Mouse (Mus musculus) neutrophil, adult 5-6 weeks (primary cell): ENCODE results near the gene Iqcc. TPM values are rescaled to one million over a fixed set of nuclear protein-coding genes. Genes with fewer than 3 reads are reported as not detected.

Source experiments
- ATAC-seq: fragments of 151-379, 151-347 bp; 2 replicates; pipeline ENCODE4 v1.8.0; 2017; ENCODE audit warnings: mild to moderate bottlenecking, moderate TSS enrichment; ENCODE audit not compliant: insufficient number of reproducible peaks, poor library complexity, low FRiP score, severe bottlenecking; ENCODE audit errors: extremely low read depth
- total RNA-seq: library from RNA; stranded (forward); fragments of 200-1000 nt; gene quantifications from 2 replicates; pipeline ENCODE4 v1.2.3, GENCODE M21; 2017

The Iqcc gene
- total RNA-seq, 1 experiment from 2014 or later, result 27.5 TPM

DNA sequence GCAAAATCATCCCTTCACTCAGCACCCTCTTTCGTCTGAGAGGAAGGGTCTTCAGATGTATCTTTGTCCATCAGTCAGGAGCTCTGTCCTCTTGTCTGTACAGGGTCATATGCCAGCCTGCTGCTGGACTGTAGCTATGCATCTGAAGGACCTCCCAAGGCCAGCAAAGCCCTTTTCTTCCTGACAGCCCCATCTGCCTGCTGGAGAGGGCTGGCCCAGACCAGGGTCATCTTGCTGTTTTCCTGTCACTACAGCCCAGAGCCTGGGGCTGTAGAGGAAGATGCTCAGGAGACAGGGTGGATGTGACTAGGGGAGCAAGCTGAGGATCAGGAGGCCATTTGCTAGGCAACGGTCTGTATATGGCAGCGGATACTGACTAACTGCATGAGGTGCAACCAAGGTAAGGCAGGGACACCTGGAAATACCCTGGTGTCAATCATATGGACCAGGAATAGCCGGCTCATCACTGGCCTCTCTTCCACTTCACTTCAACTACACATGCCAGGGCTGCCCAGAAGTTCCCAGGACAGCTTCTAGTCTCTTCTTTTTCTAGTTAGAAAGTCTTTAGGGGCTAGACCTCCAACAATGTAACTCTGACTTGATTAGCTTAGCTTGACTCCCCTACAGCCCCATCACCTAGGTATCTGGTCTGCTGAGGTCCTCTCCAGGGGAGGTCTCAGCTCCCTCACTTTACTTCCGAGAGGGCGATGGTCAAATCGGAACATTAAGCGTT is 4.1 kb upstream of the Iqcc start:
- no peak for ATAC-seq

DNA sequence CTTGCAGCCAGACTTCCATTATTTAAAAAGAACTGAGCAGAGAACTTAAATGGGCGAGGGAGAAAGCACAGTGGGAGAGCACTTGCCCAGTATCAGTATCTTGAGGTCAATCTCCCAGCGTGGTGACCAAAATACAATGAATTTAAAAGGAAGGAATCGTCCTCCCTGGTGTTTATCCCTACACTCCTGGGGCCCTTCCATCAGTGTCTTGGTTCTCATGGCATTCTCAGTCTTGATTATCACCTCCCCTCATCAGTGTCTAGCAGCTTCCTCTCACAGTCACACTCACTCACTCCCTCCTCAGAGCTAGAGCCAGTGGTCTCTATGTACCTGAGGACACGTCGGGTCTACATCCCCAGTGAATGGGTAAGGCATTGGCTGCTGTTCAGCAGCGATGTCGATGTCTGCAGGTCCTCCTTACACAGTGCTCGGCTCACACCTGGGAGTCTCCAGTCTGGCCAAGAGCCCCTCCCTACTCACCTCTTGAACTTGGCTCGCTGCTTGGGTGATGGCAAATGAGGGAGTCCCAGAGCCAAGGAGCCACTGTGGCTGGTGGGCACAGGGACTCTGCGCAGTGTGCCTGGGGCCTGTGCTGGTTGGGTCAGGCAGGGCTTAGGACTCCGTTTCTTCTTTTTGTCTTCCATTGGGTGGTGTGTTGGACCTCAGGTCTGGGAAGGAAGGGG is 3.4 kb upstream of the Iqcc start:
- ATAC-seq, result no peak

DNA sequence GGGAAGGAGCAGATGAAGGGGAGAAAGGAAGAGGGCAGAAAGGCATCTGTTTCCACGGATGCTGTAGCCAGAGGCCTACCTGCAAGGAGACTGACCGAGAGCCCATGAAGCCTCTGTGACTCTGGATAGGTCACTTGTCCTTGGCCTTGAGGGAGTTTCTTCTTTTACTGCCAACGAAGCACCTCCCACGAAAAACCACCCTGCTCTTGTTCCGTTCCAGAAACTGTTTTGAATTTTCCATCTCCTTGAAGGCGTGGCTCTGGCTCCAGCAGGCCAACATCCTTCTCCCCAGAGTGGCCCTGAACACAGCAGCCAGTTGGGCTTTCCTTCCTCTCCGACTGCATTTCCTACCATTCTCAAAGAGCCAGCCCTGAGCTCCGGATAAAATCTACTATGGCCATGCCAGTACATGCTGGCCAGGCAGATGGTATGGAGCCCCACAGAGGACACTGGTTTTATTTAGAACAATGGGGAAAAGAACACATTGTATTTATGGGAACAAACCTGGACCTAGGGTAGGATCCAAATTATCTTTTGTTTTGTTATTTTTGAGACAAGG is 2.5 kb upstream of the Iqcc start:
- ATAC-seq, result no peak

DNA sequence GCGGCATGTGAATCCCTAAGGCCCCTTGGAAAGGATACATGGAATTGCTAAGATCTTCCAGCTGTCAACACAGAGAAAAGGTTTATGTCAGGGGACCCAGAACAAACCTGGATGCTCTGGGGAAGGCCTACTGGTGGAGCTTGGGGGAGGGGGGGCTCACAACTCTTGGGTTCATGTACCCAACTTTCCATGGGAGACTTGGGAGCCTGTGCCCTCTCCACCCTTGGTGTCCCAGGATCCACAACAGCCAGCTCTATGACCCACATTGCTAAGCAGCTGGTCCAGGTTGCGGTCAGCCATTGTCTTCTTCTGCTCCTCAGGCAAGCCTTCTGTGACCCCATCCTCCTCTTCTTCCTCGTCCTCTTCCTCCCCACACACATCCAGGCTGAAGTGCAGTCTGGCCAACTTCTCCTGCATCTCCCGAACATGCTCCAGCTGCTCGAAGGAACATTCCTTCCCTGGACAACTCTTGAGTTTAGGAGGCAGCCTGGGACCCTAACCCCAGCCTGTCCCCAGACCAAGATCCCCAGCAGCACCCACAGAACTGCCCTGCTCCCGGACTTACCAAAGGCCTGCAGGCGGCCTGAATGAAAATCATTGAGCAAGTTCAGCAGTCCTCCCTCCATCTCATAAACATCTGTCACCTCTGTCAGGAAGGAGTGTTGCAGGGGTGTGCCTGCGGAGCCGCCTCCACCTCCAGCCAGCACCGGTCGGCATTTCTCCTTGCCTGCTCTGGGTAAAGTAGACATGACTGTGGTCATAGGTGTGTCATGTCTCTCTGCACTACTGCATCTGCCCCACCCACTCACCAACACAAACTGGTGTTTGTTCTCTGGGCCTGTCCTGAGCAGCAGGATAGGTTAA is 1.8 kb upstream of the Iqcc start:
- no peak for ATAC-seq

DNA sequence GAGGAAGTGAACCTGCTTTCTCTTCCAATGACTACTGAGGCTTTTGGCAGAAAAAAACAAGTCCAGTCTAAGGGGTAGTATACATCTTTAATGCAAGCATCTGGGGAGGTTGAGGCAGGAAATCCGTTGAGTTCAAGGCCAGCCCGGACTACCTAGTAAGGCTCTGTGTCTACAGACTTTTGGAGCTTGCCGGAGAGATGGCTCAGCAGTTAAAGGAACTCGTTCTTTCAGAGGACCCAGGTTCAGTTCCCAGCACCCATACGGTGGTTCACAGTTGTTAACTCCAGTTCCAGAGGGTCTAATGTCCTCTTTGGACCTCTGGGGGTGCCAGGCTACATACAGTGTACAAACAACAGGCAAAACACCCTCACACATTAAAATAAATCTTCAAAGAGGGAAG is 868 bp downstream of the Iqcc start:
- no peak for ATAC-seq

DNA sequence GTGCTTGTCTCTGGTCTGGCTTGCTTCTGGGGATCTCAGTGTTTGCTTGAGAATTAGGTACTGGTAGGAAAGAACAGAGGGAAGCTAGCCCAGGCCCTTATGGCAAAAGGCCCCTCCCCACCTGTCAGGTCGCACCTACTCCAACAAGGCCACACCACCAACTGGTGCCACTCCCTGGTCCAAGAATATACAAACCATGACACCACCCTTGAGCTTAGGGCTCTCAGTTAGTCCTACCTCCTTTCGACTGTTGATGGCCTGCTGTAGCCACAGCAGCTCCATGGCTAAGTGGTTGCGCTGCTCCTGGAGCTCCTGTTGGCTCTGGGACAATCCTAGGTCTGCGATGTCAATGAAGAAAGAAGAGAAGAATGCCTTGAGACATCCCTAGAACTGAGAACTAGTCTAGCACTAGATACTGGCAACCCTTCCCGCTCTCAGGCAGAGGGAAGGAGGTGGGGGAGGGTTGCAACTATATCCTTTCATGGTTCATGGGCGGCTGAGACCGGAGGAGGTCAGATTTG is 1.7 kb downstream of the Iqcc start:
- ATAC-seq, result no peak

DNA sequence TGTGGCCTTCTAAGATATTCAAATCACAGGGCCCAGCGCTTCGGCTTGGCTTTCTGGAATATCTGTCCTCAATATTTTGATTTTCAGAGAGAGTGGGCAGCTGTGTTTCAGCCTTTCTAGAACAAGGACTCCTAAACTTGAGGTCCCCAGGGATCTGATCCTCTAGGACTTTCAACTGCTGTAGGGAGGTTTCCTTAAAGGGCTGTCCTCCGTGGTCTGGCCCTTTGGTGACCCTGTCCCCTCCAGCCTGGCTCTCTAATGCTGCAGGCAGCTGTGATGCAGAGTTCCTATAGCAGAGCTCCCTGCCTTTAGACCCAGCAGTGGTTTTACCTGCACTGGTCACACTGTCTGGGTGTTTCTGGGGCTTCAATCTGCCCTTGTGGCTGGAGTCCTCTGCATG is 2.3 kb downstream of the Iqcc start:
- no peak for ATAC-seq

DNA sequence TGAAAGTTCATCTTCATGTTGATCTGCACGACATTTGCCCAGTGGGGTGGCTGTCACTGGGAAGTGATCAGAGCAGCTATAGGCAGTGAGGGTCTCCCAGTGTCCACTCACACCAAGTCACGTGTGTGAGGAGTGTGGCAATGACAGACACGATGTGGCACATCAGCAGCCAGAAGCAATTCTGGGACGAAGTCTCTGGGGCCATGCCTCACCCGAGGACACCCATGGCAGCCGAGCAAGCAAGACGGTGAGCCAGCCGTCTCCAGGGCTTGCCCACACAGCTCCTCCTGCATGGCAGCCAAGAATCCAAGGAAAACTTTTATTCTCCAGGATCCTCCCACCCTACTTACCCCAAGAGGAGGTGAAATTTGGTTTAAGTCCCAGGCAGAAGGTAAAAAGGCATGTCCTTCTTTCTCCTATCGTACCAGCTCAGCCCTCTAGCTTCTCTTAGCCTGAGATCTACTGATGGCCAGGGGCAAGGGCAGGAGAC is 3.1 kb downstream of the Iqcc start:
- no peak for ATAC-seq

DNA sequence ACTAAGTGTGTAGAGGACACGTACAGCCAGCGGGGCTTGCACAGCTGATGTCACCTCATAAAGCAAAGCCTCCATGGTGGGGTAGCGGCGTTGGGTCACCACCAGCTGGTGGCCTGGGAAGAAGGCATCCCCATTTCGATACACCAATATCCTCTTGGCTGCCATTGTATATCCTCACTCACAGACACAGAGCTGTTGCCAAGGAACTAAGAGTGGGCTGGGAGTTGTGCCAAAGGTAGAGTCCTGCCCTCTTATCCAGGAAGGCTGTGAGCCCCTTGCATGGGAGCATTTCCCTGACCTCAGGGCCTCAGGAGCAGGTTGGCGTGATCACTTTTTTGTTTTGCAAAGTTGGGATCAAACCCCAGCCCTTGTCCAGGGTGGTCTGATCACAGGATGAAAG is 4.8 kb downstream of the Iqcc start, which contains the start of gene Dcdc2b:
Gene Dcdc2b (minus strand): TSS at position 165 of the 400 bp plus-strand sequence.
- ATAC-seq, result no peak

DNA sequence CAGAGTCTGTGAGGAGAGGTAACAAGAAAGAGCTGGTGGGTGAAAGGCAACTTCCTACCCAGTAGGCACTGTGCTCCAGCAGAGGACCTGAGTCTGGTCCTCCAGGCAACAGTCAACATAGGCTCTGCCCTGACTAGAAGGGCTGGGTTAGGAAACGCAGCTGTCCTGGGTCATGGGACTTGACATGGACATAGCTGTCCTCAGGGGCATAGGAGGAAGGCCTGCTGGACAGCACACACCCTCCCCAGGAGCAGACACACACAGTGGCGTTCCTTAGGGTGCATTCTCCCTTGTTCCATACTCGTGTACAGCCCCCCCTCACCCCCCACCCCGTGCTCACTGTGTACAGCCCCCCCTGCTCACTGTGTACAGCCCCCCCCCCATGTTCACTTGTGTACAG is 8.4 kb downstream of the Iqcc start:
- no peak for ATAC-seq

DNA sequence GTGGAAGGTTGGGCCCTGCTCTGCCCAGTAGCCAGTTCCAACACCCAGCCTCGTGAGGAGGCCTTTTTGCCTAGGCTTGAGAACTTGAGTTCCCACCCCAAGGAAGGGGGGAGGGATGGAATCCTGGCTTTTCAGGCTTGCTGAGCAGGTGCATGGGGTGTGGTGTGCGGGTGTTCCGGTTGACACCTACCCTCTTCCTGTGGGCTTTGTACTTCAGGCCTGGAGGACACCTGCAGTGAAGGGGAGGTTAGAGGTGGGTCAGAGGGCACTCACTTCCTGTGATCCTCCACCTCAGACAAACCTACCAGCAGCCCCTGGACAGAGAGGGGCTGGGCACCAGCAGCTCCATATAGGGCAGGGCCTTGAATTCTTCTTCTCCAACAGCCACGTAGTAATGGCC is 8.9 kb downstream of the Iqcc start:
- no peak for ATAC-seq

DNA sequence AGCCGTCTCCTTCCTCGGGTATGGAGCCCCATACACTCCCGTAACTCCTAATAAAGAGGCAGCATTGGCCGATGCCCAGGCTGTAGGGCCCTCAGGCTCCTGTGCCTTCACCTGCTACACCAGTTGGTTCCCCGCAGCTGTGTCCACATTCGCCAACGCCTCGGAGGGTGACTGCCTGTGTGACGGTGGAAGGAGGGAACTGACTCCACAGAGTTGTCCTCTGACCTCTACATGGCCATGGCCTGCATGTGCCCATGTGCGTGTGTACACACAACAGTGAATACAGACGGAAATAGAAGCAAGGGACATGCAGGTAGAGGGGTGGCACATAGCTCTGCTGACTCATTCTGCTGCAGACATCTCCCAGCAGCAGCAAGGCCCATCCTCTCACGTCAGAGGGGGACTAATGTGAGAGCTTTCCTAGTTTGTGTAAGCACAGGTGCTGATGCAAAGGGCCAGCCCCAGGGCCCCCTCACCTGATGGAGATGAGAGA is 9.7 kb downstream of the Iqcc start:
- no peak for ATAC-seq

DNA sequence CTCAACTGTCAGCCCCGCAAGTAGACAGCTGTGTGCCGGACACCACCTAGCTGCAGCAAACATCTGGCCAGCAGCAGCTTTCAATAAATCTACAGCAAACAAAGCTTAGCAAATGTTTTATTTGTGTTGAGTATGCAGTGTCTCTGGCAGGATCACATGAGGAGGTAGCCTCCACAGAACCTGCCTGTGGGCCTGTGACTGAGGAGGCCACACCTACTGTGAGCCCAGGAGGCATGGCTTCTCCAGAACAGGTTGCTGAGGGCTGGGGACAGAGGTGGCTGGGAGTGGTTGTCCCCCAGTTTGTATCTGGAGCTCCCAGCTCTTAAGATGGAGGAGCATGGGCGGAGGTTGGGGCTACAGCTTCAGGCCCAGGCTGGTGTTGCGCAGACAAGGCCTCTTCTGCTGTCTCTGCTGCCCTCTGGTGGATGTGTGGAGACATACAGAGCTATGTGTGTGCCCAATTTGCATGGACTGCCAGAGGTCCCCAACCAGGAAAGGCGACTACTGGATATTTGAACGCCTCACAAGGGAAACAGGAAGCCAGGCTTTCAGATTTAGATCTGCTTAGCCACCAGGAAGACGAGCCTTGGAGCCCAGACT is 10.4 kb downstream of the Iqcc start:
- peak; percentile 96 for ATAC-seq

DNA sequence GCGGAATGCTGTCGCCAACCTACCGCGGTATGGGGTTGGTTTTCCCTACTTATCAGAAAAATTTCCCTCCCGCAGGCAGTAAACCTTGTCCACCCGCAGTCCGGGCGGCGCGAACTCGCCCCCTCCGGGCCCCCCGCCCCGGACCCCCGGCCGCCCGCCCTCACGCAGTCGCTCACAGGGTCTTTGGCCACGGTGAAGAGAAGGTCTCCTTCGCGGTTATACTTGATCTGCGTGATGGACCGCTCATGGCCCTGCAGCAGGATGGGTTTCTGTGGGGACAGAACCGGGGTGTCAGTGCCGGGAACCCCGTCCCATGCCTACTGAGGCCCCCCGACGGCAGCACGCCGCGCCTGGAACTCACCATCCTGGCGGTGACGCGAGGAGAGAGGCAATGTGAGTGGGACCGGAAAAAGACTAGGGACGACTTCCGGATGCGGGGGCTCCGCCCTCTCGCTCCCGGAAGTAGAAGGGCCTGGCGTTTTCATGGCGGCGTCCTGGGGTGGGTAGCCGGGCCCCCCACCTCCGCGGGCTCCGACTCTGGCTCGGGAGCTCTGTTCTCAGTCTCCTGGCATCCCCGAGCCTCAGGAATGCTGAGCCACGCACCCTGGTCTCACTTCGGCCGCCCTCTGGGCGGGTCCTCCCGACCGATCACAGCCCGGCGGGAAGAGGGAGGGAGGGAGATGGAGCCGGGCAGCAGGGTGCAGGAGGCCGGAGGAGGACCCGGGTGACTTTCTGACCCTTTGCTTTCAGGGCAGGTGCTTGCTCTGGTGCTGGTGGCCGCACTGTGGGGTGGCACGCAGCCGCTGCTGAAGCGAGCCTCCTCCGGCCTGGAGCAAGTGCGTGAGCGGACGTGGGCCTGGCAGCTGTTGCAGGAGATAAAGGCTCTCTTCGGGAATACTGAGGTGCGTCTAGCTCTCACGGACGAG is 18.4 kb downstream of the Iqcc start, which contains the start of the genes Eif3i and Tmem234:
Gene Eif3i (minus strand): TSS at position 416 of the 926 bp plus-strand sequence.
Gene Tmem234 (plus strand): TSS at position 436 of the 926 bp plus-strand sequence.
- ATAC-seq, result peak; percentile 87

DNA sequence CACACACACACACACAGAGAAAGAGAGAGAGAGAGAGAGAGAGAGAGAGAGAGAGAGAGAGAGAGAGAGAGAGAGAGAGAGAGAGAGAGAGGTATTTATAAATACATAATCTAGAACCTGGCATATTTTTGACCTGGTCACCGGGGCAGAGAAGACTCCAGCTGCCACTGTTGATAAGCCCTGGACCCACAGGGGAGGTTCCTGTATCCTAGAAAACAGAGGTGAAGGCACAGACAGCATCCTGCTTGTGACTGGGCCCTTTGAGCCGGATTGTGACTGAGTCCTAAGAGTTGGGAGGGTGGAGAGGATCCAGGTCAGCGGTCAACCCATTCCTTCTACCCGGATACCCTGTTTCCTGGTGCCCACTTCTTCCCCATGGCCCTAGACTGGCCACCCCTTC is 30.0 kb downstream of the Iqcc start:
- no peak for ATAC-seq

DNA sequence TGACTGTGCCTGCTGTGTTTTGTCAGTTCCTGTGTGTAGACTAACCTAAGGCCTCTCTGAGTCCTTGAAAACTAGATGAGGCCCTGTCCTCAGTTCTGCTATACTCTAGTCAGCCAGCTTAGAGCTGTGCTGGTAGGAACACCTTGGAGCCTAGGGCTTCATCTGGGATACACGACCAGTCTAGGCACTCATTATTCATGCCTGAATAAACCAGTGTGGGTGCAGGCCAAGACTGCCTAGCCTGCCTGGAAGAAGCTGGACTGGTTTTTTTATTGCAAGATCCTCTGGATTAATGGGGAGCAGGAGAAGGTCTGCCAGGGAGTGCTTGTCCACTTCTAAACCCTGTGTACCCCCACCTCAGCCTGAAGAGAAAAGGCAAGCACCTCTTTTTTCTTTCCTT is 32.0 kb downstream of the Iqcc start:
- no peak for ATAC-seq

DNA sequence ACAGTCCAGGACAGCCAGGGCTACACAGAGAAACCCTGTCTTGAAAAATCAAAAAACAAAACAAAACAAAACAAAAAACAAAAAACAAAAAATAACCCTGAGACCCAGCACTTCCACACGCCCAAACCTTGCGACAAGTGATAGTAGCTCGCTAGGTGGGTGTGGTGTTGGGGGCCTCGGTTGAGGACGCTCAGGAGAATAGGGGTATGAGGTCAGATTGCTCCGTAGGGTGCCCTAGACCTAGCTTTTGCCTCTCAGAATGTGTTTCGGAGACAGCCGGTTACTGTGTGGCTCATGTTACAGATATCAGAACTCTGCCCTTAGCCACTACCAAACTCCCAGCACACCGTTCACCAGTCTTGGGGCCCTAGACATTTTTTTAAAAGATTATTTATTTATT is 33.1 kb downstream of the Iqcc start:
- no peak for ATAC-seq
